ENCODE assay signal across 27 mouse cellular contexts in the genomic region with DNA sequence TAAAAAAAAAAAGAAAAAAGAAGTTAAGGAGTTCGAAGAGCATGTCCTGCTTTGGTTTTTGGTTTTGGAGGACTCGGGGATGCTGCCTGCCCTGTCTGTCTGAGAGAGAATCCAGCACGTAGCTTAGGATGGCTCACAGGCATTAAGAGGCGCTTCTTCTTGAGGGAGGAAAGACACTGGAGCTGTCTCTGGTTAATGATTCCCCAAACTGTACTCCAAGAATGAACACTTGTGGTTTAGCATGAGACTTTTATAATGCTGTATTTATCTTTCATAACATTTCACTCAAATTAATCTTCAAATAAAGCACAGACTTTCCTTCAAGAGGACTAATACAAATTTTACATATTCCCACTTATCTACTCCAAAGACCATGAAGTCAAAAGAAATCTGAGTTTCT. TPM values are rescaled to one million over a fixed set of nuclear protein-coding genes. Genes with fewer than 3 reads are reported as not detected.
DNase-seq lines count a peak whose midpoint lies in the region; ATAC-seq and TF ChIP-seq lines count a peak whose summit lies in the region.
"Had no signal": no experiment of that assay in that cellular context is flagged by ENCODE, and none has a peak within 500 bp of the region (broad histone marks: within the 10 kb centered on the region; RNA-seq: fewer than 3 reads in every experiment).

No protein-coding gene starts in this region.

- H3K9me3 ChIP-seq in heart, postnatal 0 days (replicated peaks; ENCODE audit: control insufficient read depth, low read length) = no peaks in the 10 kb centered on the region
- H3K9me3 ChIP-seq in heart, embryonic 11.5 days (replicated peaks; ENCODE audit: control insufficient read depth, low read length) = no peaks in the 10 kb centered on the region
- H3K9me3 ChIP-seq in kidney, embryonic 15.5 days (replicated peaks) = no peaks in the 10 kb centered on the region
- H3K9me3 ChIP-seq: embryonic facial prominence, embryonic 13.5 days; embryonic facial prominence, embryonic 15.5 days; forebrain, embryonic 10.5 days; forebrain, embryonic 12.5 days; G1E had no signal

- WGBS in heart, postnatal 0 days = 64% methylated on average over 4 of the region's 4 CpGs
- WGBS in heart, embryonic 11.5 days (ENCODE audit: insufficient replicate concordance) = 74% methylated on average over 4 of the region's 4 CpGs
- 83% methylated on average over 4 of the region's 4 CpGs for WGBS in kidney, embryonic 15.5 days

- no peaks in the 10 kb centered on the region for H3K36me3 ChIP-seq in heart, postnatal 0 days (replicated peaks; ENCODE audit: control insufficient read depth, insufficient read depth, low read length)
- H3K36me3 ChIP-seq in heart, embryonic 11.5 days (ENCODE audit: control insufficient read depth, insufficient read depth, low read length) = no peaks in the 10 kb centered on the region
- no peaks in the 10 kb centered on the region for H3K36me3 ChIP-seq in kidney, embryonic 15.5 days
- H3K36me3 ChIP-seq: embryonic facial prominence, embryonic 13.5 days; embryonic facial prominence, embryonic 15.5 days; forebrain, embryonic 10.5 days; forebrain, embryonic 12.5 days had no signal

- CTCF ChIA-PET in Patski (lab: Charles Lee) = interaction anchor here (1.4 to 1.7 kb wide), 4 partner anchors 9 to 20 kb away, joined by 3 to 4 read pairs (median 4); no protein-coding TSS in a partner anchor

- H3K27me3 ChIP-seq in heart, postnatal 0 days (ENCODE audit: control insufficient read depth, insufficient read depth, low read length) = no peaks in the 10 kb centered on the region
- H3K27me3 ChIP-seq in heart, embryonic 11.5 days (ENCODE audit: control insufficient read depth, insufficient read depth, low read length) = no peaks in the 10 kb centered on the region
- no peaks in the 10 kb centered on the region for H3K27me3 ChIP-seq in kidney, embryonic 15.5 days
- no peaks in the 10 kb centered on the region for H3K27me3 ChIP-seq in Patski
- H3K27me3 ChIP-seq: CH12.LX; embryonic facial prominence, embryonic 13.5 days; embryonic facial prominence, embryonic 15.5 days; forebrain, embryonic 12.5 days had no signal

- ATAC-seq in heart, postnatal 0 days (ENCODE audit: insufficient read depth, low read depth) = no peak
- no peak for ATAC-seq in heart, embryonic 11.5 days (replicated peaks; ENCODE audit: insufficient number of reproducible peaks, low FRiP score, low TSS enrichment)
- ATAC-seq in kidney, embryonic 15.5 days (replicated peaks; ENCODE audit: low FRiP score) = no peak
- peak; percentile 80 for ATAC-seq in Patski
- ATAC-seq: CD4-positive, CD25-positive, alpha-beta regulatory T cell, adult 4 months; forebrain, embryonic 14.5 days had no signal

- no peak for TF ChIP-seq EP300 in heart, postnatal 0 days (IDR thresholded peaks at IDR 0.05; ENCODE audit: low read depth)

- no peak for DNase-seq in gastrocnemius, adult 2 months
- DNase-seq in gastrocnemius, postnatal 25 days = no peak
- no peak for DNase-seq in heart, postnatal 0 days (ENCODE audit: low spot score)
- peak; percentile 56 for DNase-seq in kidney, adult 9 months
- peak; percentile 58 for DNase-seq in Patski (ENCODE audit: low read depth, low spot score)
- DNase-seq: adrenal gland, adult 2 months; adrenal gland, postnatal 10 days; adrenal gland, postnatal 25 days; B cell, adult 2 months; cerebellum, adult 11 months; cerebellum, adult 18-20 months; cerebellum, adult 8-10 months; cerebellum, adult 9-11 months; cerebellum, postnatal 14 days; cerebellum, postnatal 36 days; embryo, embryonic 11 days had no signal

- 0 out of 2 replicates have a peak overlapping the region, but pooled peaks have one; percentile 28 for H3K27ac ChIP-seq in gastrocnemius, adult 2 months
- H3K27ac ChIP-seq in heart, postnatal 0 days (ENCODE audit: low read depth) = peak overlapping the region; percentile 20; the same call in 1 of the 2 replicates
- no peak overlapping the region for H3K27ac ChIP-seq in heart, embryonic 11.5 days (ENCODE audit: low read depth, low read length)
- H3K27ac ChIP-seq in kidney, embryonic 15.5 days = no peak overlapping the region
- H3K27ac ChIP-seq: embryonic facial prominence, embryonic 13.5 days; embryonic facial prominence, embryonic 15.5 days; forebrain, embryonic 10.5 days; forebrain, embryonic 12.5 days had no signal

- POLR2A ChIA-PET in Patski (lab: Charles Lee) = no interaction called here

- no peak overlapping the region for H3K4me2 ChIP-seq in heart, postnatal 0 days (ENCODE audit: low read depth, low read length)
- no peak overlapping the region for H3K4me2 ChIP-seq in heart, embryonic 11.5 days
- H3K4me2 ChIP-seq in kidney, embryonic 15.5 days = no peak overlapping the region
- H3K4me2 ChIP-seq: embryonic facial prominence, embryonic 13.5 days; embryonic facial prominence, embryonic 15.5 days; forebrain, embryonic 12.5 days had no signal

- TF ChIP-seq CTCF in gastrocnemius, adult 2 months (IDR thresholded peaks at IDR 0.05) = no peak
- no peak for TF ChIP-seq CTCF in heart, postnatal 0 days (IDR thresholded peaks at IDR 0.05; ENCODE audit: low read depth)
- no peak for TF ChIP-seq CTCF in Patski (IDR thresholded peaks at IDR 0.05)

- intact Hi-C loops in gastrocnemius, adult 2 months (cut with DNase I) = no loop called here

- in situ Hi-C loops in Patski (cut with MboI; ENCODE audit: low pct_unique_long_range_greater_than_20kb) = no loop called here

- H3K4me3 ChIP-seq in gastrocnemius, adult 2 months = no peak overlapping the region
- no peak overlapping the region for H3K4me3 ChIP-seq in heart, postnatal 0 days (ENCODE audit: low read depth, low read length)
- no peak overlapping the region for H3K4me3 ChIP-seq in heart, embryonic 11.5 days (ENCODE audit: low read depth, low read length)
- no peak overlapping the region for H3K4me3 ChIP-seq in kidney, embryonic 15.5 days (replicated peaks)
- H3K4me3 ChIP-seq: embryonic facial prominence, embryonic 13.5 days; embryonic facial prominence, embryonic 15.5 days; erythroblast, embryonic 14.5 days; forebrain, embryonic 10.5 days; forebrain, embryonic 12.5 days had no signal

- H3K9ac ChIP-seq in heart, postnatal 0 days (replicated peaks; ENCODE audit: low read depth, low read length) = no peak overlapping the region
- H3K9ac ChIP-seq in heart, embryonic 11.5 days (ENCODE audit: low read depth, low read length) = no peak overlapping the region
- H3K9ac ChIP-seq in kidney, embryonic 15.5 days = no peak overlapping the region
- H3K9ac ChIP-seq: embryonic facial prominence, embryonic 13.5 days; embryonic facial prominence, embryonic 15.5 days; forebrain, embryonic 12.5 days had no signal

- H3K4me1 ChIP-seq in heart, postnatal 0 days (ENCODE audit: control insufficient read depth, insufficient read depth) = peaks cover 22% of the 10 kb centered on the region
- peaks cover 8% of the 10 kb centered on the region for H3K4me1 ChIP-seq in heart, embryonic 11.5 days (ENCODE audit: control insufficient read depth, insufficient read depth, low read length)
- no peaks in the 10 kb centered on the region for H3K4me1 ChIP-seq in kidney, embryonic 15.5 days
- H3K4me1 ChIP-seq: embryonic facial prominence, embryonic 13.5 days; embryonic facial prominence, embryonic 15.5 days; forebrain, embryonic 10.5 days; forebrain, embryonic 12.5 days had no signal

RNA-seq across cellular contexts. Expression of gene Hipk3, which starts 15.2 kb away (rescaled TPM):
- total RNA-seq in gastrocnemius, adult 2 months (2021) = 100 to 1,000 TPM; 228 to 267 TPM
- total RNA-seq in gastrocnemius, postnatal 25 days (2021) = 100 to 1,000 TPM; 158 to 199 TPM
- total RNA-seq in heart, postnatal 0 days (2014; rRNA removed; ENCODE audit: low replicate concordance) = 209 and 213 TPM in 2 replicates
- 26.3 and 29.7 TPM in 2 replicates for polyA plus RNA-seq in heart, postnatal 0 days (2015; fragmentation: Nextera tagmentation; extraction: Ambion mirVana)
- polyA plus RNA-seq in heart, embryonic 11.5 days (2014; fragmentation: Nextera tagmentation; extraction: Ambion mirVana) = 48.1 and 61.9 TPM in 2 replicates
- 12.1 and 12.4 TPM in 2 replicates for polyA plus RNA-seq in kidney, embryonic 15.5 days (2015; fragmentation: Nextera tagmentation; extraction: Ambion mirVana)
- 45.5 TPM for polyA plus RNA-seq in Patski (2021)

Comparison
In these comparisons a context has a peak if more than half of its experiments do, and no peak if none do; other contexts are left out.
1. H3K27ac ChIP-seq: peak in gastrocnemius, adult 2 months (single experiment) and heart, postnatal 0 days (single experiment); none in heart, embryonic 11.5 days (single experiment) and kidney, embryonic 15.5 days (single experiment).
2. DNase-seq: peak in kidney, adult 9 months (single experiment) and Patski (single experiment); none in gastrocnemius, adult 2 months (single experiment), gastrocnemius, postnatal 25 days (single experiment) and heart, postnatal 0 days (single experiment).